Mouse (Mus musculus) spleen, postnatal 14 days (tissue): Measurements from ENCODE around the gene Slc44a2.
A peak's percentile ranks its signal among the peaks of the same experiment; 100 is the strongest.
"Not testable (repeated sequence)": the region's sequence is repeated elsewhere in the genome, so short reads cannot be mapped to it uniquely, and the experiment has no call there.

Source experiments
- DNase-seq, 2 experiments: peaks; one replicate each; pipeline ENCODE4 v3.0.0; 2021 to 2022; ENCODE audit warnings: low spot score in 2 of 2

The Slc44a2 gene

GRCm38 (mm10) chr9:21320619-21321512 is at the start of gene Slc44a2:
Gene Slc44a2 (plus strand): TSS chr9:21320698.
- peak; percentile 84 to 87 for DNase-seq

GRCm38 (mm10) chr9:21272391-21272790 is 48.1 kb upstream of the Slc44a2 start:
- no peak for DNase-seq

- DNase-seq: no peak
These were observed 47.4 kb upstream of the Slc44a2 start for GRCm38 (mm10) chr9:21273094-21273493.

GRCm38 (mm10) chr9:21273520-21274228 is 46.8 kb upstream of the Slc44a2 start:
- no peak for DNase-seq

DNA sequence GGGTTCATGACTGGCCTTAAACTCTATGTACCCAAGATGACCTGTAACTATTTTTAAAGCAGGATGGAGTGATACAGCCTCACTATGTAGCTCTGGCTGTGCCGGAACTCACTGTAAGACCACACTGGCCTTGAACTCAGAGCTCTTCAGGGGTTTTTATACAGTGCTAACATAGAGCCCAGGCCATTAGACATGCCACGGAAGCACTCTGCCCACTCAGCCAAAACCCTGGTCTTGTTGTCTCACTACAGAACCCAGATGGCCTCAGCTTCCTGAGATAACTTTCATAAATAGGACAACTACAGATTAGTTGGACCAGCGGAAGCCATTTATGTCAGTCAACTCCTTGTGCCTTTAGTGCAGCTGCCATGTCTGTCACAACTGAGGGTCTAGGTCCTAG is 46.2 kb upstream of the Slc44a2 start:
- no peak for DNase-seq

GRCm38 (mm10) chr9:21275013-21275710 is 45.3 kb upstream of the Slc44a2 start:
- no peak for DNase-seq

GRCm38 (mm10) chr9:21275727-21276126 is 44.8 kb upstream of the Slc44a2 start:
- DNase-seq: no peak

DNA sequence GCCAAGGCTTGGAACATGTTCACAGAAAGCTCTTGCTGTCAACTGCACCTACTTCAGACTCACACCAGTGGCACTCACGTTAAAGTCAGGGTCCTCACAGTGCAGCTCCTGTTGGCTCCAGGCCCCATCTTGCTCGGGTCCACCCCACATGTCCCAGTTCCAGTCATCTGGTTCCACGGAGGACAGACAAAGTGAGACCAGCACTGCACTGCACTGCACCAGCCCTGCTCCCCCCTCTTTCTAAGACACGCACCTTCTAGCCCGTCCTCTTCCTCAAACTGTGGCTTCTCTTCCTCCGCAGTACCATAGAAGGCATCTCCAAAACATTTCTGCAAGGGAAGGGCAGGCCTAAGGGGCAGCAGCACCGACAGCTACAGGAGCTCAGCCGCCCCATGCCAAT is 44.2 kb upstream of the Slc44a2 start:
- no peak for DNase-seq

DNA sequence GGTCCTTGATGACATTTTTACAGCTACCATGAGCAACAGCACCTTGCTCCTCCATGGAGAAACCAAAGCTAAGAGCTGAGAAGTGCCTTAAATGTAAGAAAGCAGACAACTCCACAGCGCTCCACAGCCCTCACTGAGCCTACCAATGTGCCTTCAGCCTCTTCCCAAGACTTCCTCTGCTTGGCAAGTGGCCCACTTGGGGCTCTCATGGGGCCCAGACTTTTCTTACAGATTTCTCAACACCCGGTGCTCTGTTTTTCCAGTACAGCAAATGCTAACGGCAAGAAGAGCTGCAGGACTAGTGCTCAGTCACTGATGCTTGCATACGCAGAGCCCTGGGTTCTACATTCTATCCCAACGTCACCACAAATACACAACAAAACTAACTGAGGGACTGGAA is 42.7 kb upstream of the Slc44a2 start:
- no peak for DNase-seq

DNA sequence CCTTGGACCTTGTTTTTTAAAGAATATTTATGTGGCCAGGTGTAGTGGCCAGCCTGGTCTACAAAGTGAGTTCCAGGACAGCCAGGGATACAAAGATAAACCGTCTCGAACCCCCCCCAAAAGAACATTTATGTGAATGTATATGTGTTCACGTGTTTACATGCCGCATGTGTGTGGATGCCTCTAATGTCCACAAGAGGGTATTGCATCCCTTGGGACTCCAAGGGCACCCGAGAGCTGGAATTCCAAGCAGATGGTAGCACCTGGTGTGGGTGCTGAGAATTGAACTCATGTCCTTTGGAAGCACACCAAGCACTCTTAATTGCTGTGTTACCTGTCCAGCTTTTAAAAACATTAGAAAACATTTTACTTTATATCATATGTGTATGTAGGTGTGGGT is 36.9 kb upstream of the Slc44a2 start:
- DNase-seq: no peak

DNA sequence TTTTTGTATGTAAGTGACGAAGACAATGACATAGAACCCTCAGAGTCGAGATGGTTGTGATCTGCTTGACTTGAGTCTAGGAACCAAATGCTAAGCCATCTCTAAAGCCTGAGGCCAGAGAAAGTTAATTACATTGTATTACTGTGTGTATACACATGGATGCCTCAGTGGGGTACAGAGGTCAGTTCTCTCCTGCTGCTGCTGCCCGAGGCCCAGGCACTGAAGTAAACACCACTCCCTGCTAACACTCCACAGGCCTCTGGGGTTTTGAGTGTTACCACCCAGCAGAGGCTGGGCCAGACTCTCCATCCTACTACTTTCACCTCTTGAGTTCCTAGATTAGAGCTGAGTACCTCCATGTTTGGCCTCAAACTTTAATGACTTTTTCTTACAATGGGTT is 36.5 kb upstream of the Slc44a2 start:
- DNase-seq: no peak

GRCm38 (mm10) chr9:21286753-21287152 is 33.7 kb upstream of the Slc44a2 start:
- no peak for DNase-seq

- DNase-seq: peak; percentile 95 to 97
These were observed 32.7 kb upstream of the Slc44a2 start, which contains the start of gene Kri1 for GRCm38 (mm10) chr9:21287571-21288402. Gene Kri1 (minus strand): TSS chr9:21287969.

- DNase-seq: no peak
These were observed 31.8 kb upstream of the Slc44a2 start for GRCm38 (mm10) chr9:21288404-21289336.

GRCm38 (mm10) chr9:21289337-21289671 is 31.2 kb upstream of the Slc44a2 start:
- no peak for DNase-seq

DNA sequence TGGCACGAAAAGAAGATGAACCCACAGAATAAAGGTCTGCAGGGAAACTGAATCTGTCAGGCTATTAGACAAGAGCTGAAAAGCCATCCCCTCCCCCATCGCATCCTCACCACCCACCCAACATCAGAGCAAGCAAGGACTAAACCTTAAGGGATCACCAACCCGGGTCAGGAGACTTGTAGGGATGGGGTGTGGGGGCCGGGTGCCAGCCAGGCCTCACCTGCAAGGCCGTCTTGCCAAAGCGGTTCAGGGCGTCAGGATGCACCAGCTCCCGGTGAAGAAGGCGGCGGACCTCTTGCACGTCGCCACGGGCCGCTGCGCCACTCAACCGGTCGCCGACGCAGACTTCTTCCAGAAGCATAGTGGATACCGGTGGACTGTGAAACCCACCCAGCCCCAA is 29.9 kb upstream of the Slc44a2 start:
- no peak for DNase-seq

DNA sequence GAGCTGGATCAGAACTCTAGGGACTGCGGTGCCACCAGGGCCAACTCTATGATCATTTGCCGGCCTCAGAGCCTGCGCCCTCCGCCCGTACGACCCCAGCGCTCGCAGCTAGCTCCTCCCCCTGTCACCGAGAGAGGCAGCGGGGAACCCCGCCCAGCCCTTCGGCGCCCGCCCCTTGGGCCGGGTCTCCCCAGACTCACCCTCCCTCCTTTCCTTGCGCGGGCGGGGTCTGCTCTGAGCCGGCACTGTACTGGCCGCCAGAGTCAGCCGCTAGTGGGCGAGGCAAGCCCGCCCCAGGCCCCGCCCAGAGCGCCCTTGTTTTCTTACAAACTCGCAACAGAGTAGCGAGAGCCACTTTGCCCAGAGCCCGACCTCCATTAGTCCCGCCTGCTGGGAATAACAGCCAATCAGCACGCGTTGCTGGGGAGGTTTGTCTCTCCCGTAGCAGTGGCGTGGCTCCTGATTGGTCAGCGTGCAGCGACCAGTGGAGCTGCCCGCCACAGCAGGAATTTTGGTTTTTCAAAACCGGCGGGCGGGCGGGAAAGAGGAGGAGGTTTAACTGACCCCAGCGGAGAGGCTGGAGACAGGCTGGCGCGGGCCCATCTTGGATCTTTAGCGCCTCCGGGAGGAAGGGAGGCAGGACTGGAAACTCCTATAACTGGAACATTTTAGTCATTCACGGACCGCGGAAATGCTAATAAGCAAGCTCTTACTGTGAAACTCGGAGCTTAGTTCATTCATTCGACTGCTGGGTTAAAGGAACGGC is 29.3 kb upstream of the Slc44a2 start, which contains the start of gene Cdkn2d:
Gene Cdkn2d, minus strand, starts transcription at position 386 of the 766 bp plus-strand sequence.
- DNase-seq: peak; percentile 99

DNA sequence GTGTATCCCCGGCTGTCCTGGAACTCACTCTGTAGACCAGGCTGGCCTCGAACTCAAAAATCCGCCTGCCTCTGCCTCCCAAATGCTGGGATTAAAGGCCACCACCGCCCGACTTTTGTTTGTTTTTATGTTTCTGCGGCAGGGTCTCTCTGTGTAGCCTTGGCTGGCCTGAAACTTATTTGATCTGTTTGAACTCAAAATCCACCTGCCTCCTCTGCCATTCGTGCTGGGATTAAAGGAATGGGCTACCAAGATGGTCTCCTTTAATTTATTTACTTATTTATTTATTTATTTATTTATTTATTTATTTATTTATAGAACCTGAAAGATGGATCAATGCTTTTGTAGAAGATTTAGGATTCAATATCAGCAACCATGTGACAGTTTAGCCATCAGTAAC is 28.6 kb upstream of the Slc44a2 start:
- DNase-seq: not testable (repeated sequence)

- no peak for DNase-seq
These were observed 28.2 kb upstream of the Slc44a2 start for GRCm38 (mm10) chr9:21292271-21292670.

GRCm38 (mm10) chr9:21299014-21299413 is 21.5 kb upstream of the Slc44a2 start:
- DNase-seq: no peak
